Comparison of ENCODE assay signal across 12 mouse cellular contexts in the genomic region with DNA sequence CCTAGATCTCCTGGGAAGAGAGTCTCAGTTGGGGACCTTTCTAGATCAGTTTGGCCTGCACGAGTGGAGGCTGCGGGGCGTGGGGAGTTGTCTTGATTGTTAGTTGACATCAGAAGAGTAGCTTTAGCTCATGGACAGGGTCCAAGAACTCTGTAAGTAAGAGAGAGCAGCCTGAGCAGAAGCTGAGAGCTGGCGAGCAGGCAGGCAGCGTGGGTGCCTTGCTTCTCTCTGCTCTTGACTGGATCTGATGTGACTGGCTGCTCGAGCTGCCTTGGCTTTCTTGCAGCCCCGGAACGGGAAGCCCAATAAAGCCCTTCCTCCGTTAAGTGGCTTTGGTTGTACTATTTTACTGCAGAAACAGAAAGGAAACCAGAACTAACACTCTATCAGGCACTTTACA. TPM values are rescaled to one million over a fixed set of nuclear protein-coding genes. Genes with fewer than 3 reads are reported as not detected.
A peak's percentile ranks its signal among the peaks of the same experiment; 100 is the strongest.
DNase-seq lines count a peak whose midpoint lies in the region; ATAC-seq and TF ChIP-seq lines count a peak whose summit lies in the region.
"Had no signal": no experiment of that assay in that cellular context is flagged by ENCODE, and none has a peak within 500 bp of the region (broad histone marks: within the 10 kb centered on the region; RNA-seq: fewer than 3 reads in every experiment).

No protein-coding gene starts in this region.

- no peak for TF ChIP-seq CTCF in layer of hippocampus, adult 2 months (conservative IDR thresholded peaks at IDR 0.05)

- no peak for ATAC-seq in megakaryocyte, adult 5-6 weeks (ENCODE audit: poor library complexity, severe bottlenecking)

- intact Hi-C loops in left cerebral cortex, postnatal 4 days (cut with DNase I) = no loop called here

- H3K4me3 ChIP-seq in layer of hippocampus, adult 2 months = peak overlapping the region; percentile 16; the same call in 1 of the 2 replicates
- H3K4me3 ChIP-seq: heart, embryonic 12.5 days; liver, embryonic 15.5 days had no signal

- peak overlapping the region; percentile 49; the same call in 1 of the 2 replicates for H3K27ac ChIP-seq in layer of hippocampus, adult 2 months
- H3K27ac ChIP-seq: liver, embryonic 15.5 days had no signal

- DNase-seq in adrenal gland, postnatal 25 days = peak; percentile 1
- no peak for DNase-seq in adrenal gland, postnatal 36 days
- peak; percentile 9 for DNase-seq in left cerebral cortex, adult 11 months (ENCODE audit: low spot score)
- no peak for DNase-seq in left cerebral cortex, postnatal 4 days
- peak; percentile 14 to 55 for DNase-seq in layer of hippocampus, adult 2 months (ENCODE audit: low spot score in 2 of 2)
- DNase-seq in right cerebral cortex, postnatal 10 days (ENCODE audit: low spot score in 2 of 2) = peak; percentile 40 to 52
- no peak for DNase-seq in cerebellum, postnatal 25 days
- DNase-seq: kidney, postnatal 4 days; retina, postnatal 1 day had no signal

RNA-seq across cellular contexts. Expression of gene App, which starts 42.3 kb away (rescaled TPM):
- total RNA-seq in adrenal gland, postnatal 25 days (2021) = 357 and 373 TPM in 2 replicates
- 100 to 1,000 TPM; 345 to 351 TPM for total RNA-seq in adrenal gland, postnatal 36 days (2021)
- total RNA-seq in left cerebral cortex, postnatal 4 days (2021) = 100 to 1,000 TPM; 652 to 726 TPM
- total RNA-seq in layer of hippocampus, adult 2 months (2021) = 1,000 to 10,000 TPM; 1,175 to 1,228 TPM
- total RNA-seq in megakaryocyte, adult 5-6 weeks (2015) = 249 and 260 TPM in 2 replicates
- total RNA-seq in megakaryocyte, adult 5-6 weeks (2017) = 383 and 394 TPM in 2 replicates

Comparison
In these comparisons a context has a peak if more than half of its experiments do, and no peak if none do; other contexts are left out.
1. DNase-seq: peak in adrenal gland, postnatal 25 days (single experiment), left cerebral cortex, adult 11 months (single experiment), layer of hippocampus, adult 2 months (2 of 2) and right cerebral cortex, postnatal 10 days (2 of 2); none in adrenal gland, postnatal 36 days (0 of 2), left cerebral cortex, postnatal 4 days (single experiment) and cerebellum, postnatal 25 days (0 of 2).